In the genomic region with DNA sequence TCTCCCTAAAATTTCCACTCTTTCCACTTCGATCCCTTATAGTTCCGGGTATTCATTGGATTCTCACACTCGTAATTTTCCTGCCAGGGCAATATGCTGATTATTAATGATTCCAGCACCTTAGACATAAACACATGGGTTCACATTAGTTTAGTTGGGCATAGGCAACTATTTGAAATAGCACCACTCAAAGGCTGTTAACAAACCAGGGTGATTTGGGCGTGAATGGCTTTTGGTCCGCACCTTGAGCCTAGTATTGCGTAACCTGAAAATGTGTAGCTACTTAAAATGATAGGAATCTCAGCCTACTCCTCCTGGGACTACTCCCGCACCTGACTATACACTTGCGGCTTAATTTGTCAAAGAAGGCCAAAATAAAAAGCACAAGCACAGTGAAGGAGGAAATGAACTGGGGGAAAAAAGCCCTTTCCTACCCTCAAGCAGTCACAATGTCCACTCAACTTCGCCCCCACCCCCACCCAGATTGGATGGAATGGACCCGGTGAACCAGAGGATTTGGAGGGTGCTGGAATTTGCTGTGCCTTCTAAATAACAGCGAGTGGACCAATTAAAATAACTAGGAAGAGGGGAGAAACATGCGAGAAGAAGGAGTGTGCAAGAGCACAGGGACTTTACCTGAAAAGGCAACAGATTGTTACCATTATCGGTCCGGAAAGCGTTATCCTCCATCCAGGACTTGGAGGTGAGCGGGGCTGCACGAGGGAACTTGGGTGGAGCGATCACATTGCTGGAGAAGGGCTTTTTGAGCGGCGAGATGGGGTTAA, we compare ENCODE assay signal across 8 mouse cellular contexts. TPM values are rescaled to one million over a fixed set of nuclear protein-coding genes. Genes with fewer than 3 reads are reported as not detected.
A peak's percentile ranks its signal among the peaks of the same experiment; 100 is the strongest.
DNase-seq lines count a peak whose midpoint lies in the region; ATAC-seq lines count a peak whose summit lies in the region.

No protein-coding gene starts in this region.

- H3K9me3 ChIP-seq in heart, embryonic 11.5 days (replicated peaks; ENCODE audit: control insufficient read depth, low read length) = no peaks in the 10 kb centered on the region
- H3K9me3 ChIP-seq in hindbrain, embryonic 13.5 days = no peaks in the 10 kb centered on the region
- no peaks in the 10 kb centered on the region for H3K9me3 ChIP-seq in liver, embryonic 15.5 days (replicated peaks)

- no peak for DNase-seq in heart, postnatal 36 days
- DNase-seq in testis, postnatal 14 days (ENCODE audit: low spot score) = peak; percentile 55
- no peak for DNase-seq in left cerebral cortex, postnatal 4 days
- no peak for DNase-seq in adrenal gland, postnatal 10 days

- peaks cover 5% of the 10 kb centered on the region; the same call in 1 of the 2 replicates for H3K4me1 ChIP-seq in heart, embryonic 11.5 days (ENCODE audit: control insufficient read depth, insufficient read depth, low read length)
- H3K4me1 ChIP-seq in brown adipose tissue, adult 24 weeks (ENCODE audit: control insufficient read depth, insufficient read depth, insufficient read length, low read length) = no peaks in the 10 kb centered on the region
- H3K4me1 ChIP-seq in hindbrain, embryonic 13.5 days (replicated peaks) = peaks cover 46% of the 10 kb centered on the region
- peaks cover 51% of the 10 kb centered on the region for H3K4me1 ChIP-seq in liver, embryonic 15.5 days (replicated peaks)

- H3K4me3 ChIP-seq in heart, embryonic 11.5 days (ENCODE audit: low read depth, low read length) = peak overlapping the region; percentile 75
- H3K4me3 ChIP-seq in brown adipose tissue, adult 24 weeks (ENCODE audit: insufficient read depth, low read depth, low read length) = peak overlapping the region; percentile 78
- H3K4me3 ChIP-seq in hindbrain, embryonic 13.5 days = peak overlapping the region; percentile 78
- peak overlapping the region; percentile 65 for H3K4me3 ChIP-seq in liver, embryonic 15.5 days (replicated peaks)

- peak overlapping the region; percentile 71 for H3K4me2 ChIP-seq in heart, embryonic 11.5 days
- H3K4me2 ChIP-seq in hindbrain, embryonic 13.5 days = peak overlapping the region; percentile 97
- peak overlapping the region; percentile 87 for H3K4me2 ChIP-seq in liver, embryonic 15.5 days

- H3K27ac ChIP-seq in heart, embryonic 11.5 days (ENCODE audit: low read depth, low read length) = peak overlapping the region; percentile 93; the same call in 1 of the 2 replicates
- peak overlapping the region; percentile 75 for H3K27ac ChIP-seq in brown adipose tissue, adult 24 weeks (replicated peaks; ENCODE audit: low read depth, low read length)
- peak overlapping the region; percentile 93; the same call in 1 of the 2 replicates for H3K27ac ChIP-seq in hindbrain, embryonic 13.5 days
- H3K27ac ChIP-seq in liver, embryonic 15.5 days (replicated peaks) = peak overlapping the region; percentile 64

- ATAC-seq in heart, embryonic 11.5 days (replicated peaks; ENCODE audit: insufficient number of reproducible peaks, low FRiP score, low TSS enrichment) = no peak
- no peak for ATAC-seq in hindbrain, embryonic 13.5 days (ENCODE audit: low FRiP score)
- no peak for ATAC-seq in liver, embryonic 15.5 days (ENCODE audit: insufficient read depth)

- H3K36me3 ChIP-seq in heart, embryonic 11.5 days (ENCODE audit: control insufficient read depth, insufficient read depth, low read length) = no peaks in the 10 kb centered on the region; the same call in 1 of the 2 replicates
- peaks cover 7% of the 10 kb centered on the region; the same call in 1 of the 2 replicates for H3K36me3 ChIP-seq in hindbrain, embryonic 13.5 days
- H3K36me3 ChIP-seq in liver, embryonic 15.5 days (replicated peaks) = peaks cover 17% of the 10 kb centered on the region

- H3K27me3 ChIP-seq in heart, embryonic 11.5 days (ENCODE audit: control insufficient read depth, insufficient read depth, low read length) = 0 out of 2 replicates have a peak, but pooled peaks cover 2% of the 10 kb centered on the region
- peaks cover 8% of the 10 kb centered on the region; the same call in 1 of the 2 replicates for H3K27me3 ChIP-seq in hindbrain, embryonic 13.5 days
- peaks cover 63% of the 10 kb centered on the region for H3K27me3 ChIP-seq in liver, embryonic 15.5 days

- 28% methylated on average over 20 of the region's 20 CpGs for WGBS in heart, embryonic 11.5 days (ENCODE audit: insufficient replicate concordance)
- WGBS in hindbrain, embryonic 13.5 days = 27% methylated on average over 20 of the region's 20 CpGs
- 36% methylated on average over 20 of the region's 20 CpGs for WGBS in liver, embryonic 15.5 days (ENCODE audit: insufficient replicate concordance)

- H3K9ac ChIP-seq in heart, embryonic 11.5 days (ENCODE audit: low read depth, low read length) = peak overlapping the region; percentile 77
- peak overlapping the region; percentile 93 for H3K9ac ChIP-seq in hindbrain, embryonic 13.5 days
- H3K9ac ChIP-seq in liver, embryonic 15.5 days = peak overlapping the region; percentile 49

- intact Hi-C loops in heart, postnatal 36 days (cut with DNase I) = loop anchor here (2.0 kb wide), 1 partner anchor 33 kb away; the partner anchor contains the start of gene March5
- intact Hi-C loops in left cerebral cortex, postnatal 4 days (cut with DNase I) = loop anchor here (5.0 kb wide), 1 partner anchor 34 kb away; the partner anchor contains the start of genes Cpeb3 and March5

RNA-seq across cellular contexts. Expression of gene March5, which starts 33.8 kb away (rescaled TPM):
- polyA plus RNA-seq in heart, embryonic 11.5 days (2014; fragmentation: Nextera tagmentation; extraction: Ambion mirVana) = 89.6 and 96.3 TPM in 2 replicates
- 10 to 100 TPM; 76.8 to 88.5 TPM for total RNA-seq in heart, postnatal 36 days (2021)
- 295 and 304 TPM in 2 replicates for polyA plus RNA-seq in brown adipose tissue, adult 24 weeks (2012; ENCODE audit: insufficient read depth, insufficient read length, missing spikeins)
- polyA plus RNA-seq in hindbrain, embryonic 13.5 days (2015; fragmentation: Nextera tagmentation; extraction: Ambion mirVana) = 114 and 117 TPM in 2 replicates
- 159 and 162 TPM in 2 replicates for polyA plus RNA-seq in liver, embryonic 15.5 days (2015; fragmentation: Nextera tagmentation; extraction: Ambion mirVana)
- 100 to 1,000 TPM in 1 of 2 experiments, 10 to 100 TPM in 1; 99.0 to 104 TPM for total RNA-seq in left cerebral cortex, postnatal 4 days (2021)
- total RNA-seq in adrenal gland, postnatal 10 days (2021) = 100 to 1,000 TPM; 145 to 152 TPM

RNA-seq across cellular contexts. Expression of gene Cpeb3, which starts 34.9 kb away (rescaled TPM):
- polyA plus RNA-seq in heart, embryonic 11.5 days (2014; fragmentation: Nextera tagmentation; extraction: Ambion mirVana) = 4.3 and 4.4 TPM in 2 replicates
- 10 to 100 TPM; 77.6 to 93.0 TPM for total RNA-seq in heart, postnatal 36 days (2021)
- polyA plus RNA-seq in brown adipose tissue, adult 24 weeks (2012; ENCODE audit: insufficient read depth, insufficient read length, missing spikeins) = 16.1 and 30.4 TPM in 2 replicates
- 11.4 TPM in 2 replicates for polyA plus RNA-seq in hindbrain, embryonic 13.5 days (2015; fragmentation: Nextera tagmentation; extraction: Ambion mirVana)
- polyA plus RNA-seq in liver, embryonic 15.5 days (2015; fragmentation: Nextera tagmentation; extraction: Ambion mirVana) = 3.3 and 4.8 TPM in 2 replicates
- total RNA-seq in left cerebral cortex, postnatal 4 days (2021) = 10 to 100 TPM; 36.7 to 38.6 TPM
- 10 to 100 TPM; 14.2 to 26.8 TPM for total RNA-seq in adrenal gland, postnatal 10 days (2021)
